Mouse (Mus musculus) kidney, adult 9 months (tissue): Measurements from ENCODE around the gene Tjp1.

Source experiments
- DNase-seq: peaks from one replicate; pipeline ENCODE4 v3.0.0; 2022

Tjp1 gene

GRCm38 (mm10) chr7:65430401-65430800 is 97.2 kb downstream of the Tjp1 start:
- no peak for DNase-seq

- DNase-seq, result peak; percentile 31
Observed at GRCm38 (mm10) chr7:65424519-65424918, 103.1 kb downstream of the Tjp1 start.

DNA sequence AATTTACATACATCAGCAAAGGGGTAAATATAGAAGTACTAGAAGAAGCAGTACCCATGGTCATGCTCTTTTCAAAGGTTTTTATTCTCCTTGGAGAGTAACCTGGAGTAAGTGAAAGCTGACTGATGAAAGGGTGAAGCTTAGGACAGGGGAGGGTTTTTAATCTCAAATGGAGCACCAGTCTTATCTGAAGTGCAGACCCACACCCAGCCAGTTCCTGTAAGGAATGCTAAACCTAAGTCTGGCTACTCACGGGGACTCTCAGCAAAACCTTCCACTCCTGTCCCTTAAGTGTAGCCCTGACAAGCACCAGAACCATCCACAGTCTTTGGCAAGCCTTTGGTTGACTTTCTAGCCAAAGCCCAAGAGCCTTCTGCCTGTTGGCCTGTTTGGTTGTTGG is 105.1 kb downstream of the Tjp1 start:
- no peak for DNase-seq

DNA sequence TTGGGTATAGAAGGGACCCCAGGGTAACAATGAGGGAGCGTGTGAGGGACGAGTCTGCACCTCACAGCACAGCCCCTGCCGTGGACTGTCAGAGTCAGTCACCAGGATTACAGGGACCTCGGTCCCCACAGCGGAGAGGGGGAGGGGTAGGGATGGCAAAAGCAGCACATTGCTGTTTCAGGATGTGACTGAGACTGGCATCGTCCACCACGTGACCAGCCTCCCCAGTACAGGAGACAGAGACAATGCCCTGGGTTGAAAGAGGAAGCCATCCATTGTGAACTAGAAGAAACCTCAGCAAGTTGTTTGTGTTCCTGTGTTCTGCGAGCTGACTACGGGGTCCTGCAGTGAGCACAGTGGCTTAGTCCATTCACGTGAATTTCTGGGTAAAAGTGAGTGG is 106.1 kb downstream of the Tjp1 start:
- peak; percentile 69 for DNase-seq

GRCm38 (mm10) chr7:65419926-65420325 is 107.7 kb downstream of the Tjp1 start:
- no peak for DNase-seq

DNA sequence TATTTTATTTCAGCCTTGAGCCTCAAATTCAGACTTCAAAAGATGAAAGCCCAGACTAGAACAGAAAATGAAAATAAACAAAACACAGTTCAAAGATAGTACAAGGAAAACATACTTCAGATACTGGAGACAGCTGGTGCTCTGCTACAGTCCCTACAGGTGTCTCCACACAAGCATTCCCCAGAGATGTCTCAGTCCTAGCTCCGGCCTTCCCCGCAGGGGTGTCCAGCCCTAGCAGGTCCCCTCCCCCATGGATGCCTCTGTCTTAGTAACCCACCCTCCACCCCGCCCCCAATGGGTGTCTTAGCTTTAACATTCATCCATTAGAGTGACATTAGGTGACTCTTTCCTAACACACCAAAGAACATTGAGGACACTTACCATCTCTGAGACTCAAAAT is 108.6 kb downstream of the Tjp1 start:
- DNase-seq, result no peak

DNA sequence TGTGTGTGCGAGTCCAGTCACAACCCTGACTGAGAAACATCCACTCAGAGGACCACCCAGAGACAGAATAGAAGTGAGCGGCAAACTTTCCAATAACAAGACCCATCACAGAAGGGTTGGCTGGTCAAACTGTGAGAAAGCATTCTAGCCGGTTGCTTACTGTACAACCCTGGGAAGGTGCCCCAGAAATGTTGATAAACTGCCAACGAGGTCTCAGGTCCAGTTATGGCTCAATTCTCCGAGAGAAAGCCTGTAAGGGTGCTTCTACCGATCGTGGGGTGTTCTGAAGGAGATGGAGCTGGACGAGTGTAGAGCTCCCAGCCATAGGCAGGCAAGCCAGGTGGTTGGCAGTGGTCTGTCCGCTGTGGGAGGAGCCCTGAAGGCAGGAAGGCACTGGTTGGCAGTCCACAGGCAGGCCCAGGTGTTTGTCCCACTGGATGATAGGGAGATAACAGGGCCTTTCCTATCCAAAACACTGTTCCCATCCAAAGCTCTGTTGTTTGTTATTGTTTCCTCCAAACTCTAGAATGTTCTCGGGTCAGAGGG is 109.1 kb downstream of the Tjp1 start:
- no peak for DNase-seq

DNA sequence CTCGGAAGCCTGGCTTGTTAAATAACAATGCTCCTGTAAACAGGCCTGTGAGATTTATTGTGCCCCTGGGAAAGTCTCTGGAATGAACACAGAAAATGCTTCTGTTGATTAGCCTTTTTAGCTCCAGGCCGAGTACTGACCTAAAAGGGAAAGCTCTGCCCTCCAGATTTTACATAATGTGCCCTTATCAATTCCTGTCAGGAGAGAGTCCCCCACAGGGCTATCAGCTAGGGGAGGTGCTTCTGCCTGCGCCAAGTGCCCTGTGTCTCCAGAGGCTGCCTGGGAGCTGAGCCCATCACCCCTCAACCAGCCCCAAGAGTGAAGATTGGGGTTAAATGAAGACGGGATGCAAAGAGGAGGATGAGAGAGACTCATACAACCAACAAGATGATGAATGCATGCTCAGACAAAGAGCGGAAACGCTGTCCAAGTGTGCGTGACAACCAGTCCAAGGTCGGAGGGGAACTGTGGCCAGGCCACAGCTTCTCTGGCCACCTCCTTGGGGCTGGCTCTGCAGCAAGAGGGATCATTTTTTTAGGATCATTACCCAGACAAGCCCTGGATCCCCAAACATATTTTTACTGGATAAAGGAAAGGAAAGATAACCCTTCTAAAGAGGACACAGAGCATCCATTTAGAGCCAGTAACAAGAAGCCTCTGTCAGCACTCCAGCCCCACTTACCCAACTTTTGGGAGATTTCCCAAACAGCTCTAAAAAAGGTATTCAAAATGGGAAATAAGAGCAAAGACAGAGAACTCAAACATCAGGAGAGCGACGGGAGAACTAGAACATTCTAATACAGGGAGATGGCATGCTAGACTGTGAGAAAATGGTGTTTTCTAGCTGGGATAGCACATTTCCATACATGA is 110.1 kb downstream of the Tjp1 start:
- peak; percentile 90 for DNase-seq

- DNase-seq, result no peak
Observed at GRCm38 (mm10) chr7:65416506-65416905, 111.1 kb downstream of the Tjp1 start.

DNA sequence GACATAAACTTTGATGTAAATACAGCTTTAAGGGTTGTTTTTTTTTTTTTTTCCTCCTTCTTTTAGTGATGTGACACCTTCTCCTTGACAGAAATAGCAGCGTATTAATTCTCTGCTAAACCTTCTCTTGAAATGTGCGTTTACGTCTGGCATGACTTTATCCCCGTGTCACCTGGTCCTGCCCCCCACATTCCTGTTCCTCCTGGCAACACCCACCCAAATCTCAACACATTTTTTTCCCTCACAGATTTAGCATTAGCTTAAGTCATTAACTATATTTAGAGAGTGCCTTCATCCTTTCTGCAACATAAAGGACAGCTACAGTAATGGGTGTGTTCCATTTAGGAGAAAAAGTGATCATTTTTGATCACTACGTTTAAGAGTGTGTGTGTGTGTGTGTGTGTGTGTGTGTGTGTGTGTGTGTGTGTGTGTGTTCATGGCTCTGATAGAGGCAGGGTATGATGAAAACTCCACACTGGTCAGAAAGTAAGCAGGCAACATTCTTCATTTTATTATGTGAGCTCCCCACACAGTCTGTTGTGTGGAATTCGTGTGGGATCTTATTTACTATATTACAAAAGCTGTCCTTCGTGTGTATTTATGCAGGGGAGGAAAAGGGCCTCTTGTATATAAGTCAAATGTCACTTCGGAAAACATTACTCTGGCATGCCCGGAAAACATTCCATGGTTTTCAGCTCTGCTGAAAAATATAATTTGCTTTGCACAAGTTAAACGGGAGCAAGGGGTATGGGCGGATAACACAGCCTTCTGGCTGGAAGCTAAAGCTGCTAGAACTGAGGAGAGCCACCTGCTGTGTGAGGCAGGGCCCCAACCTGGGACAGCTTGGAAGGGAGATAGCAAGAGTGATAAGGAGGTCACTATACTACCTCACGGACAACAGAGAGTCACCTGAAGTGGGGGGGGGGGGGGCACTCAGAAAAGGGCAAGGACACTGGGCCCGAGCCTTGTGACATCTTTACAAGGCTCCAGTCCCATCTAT is 113.3 kb downstream of the Tjp1 start:
- no peak for DNase-seq

DNA sequence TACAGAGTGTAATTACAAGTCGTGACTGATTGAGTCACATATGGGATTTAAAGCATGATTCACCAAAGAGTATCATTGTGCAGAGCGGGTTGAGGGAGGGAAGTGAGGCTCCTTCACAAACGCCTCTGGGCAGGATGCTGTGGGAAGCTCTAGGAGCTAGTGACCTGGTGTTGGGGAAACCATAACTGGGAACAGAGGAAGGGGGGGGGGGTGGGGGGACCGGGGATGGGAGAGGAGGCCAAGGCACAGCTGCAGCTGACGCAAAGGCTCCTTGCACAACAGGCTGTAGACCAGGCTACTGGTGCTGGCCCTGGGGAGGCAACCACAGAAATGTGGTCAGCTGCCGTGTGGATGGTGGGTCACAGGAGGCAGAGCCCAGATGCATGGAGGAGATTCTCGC is 116.9 kb downstream of the Tjp1 start:
- no peak for DNase-seq

- DNase-seq, result no peak
Observed at GRCm38 (mm10) chr7:65406427-65406826, 121.2 kb downstream of the Tjp1 start.

- no peak for DNase-seq
Observed at GRCm38 (mm10) chr7:65402516-65402915, 125.1 kb downstream of the Tjp1 start.

DNA sequence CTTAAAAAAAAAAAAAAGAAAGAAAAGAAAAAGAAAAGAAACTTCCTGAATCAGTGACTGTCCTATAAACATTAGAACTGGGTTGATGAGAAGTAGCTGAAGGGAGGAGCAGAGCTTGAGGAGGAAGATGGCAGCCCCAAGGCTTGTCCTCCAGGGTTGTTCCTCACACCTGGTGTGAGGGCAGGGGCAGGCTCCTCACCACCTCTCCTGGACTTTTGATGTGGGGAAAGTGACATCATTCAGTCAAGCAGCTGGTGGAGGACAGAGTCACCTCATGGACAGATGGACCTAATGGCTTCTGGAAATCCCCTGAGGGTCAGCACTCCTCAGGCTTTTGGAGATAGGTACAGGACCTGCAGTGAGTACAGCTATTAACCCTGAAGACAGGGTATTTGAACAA is 126.0 kb downstream of the Tjp1 start:
- DNase-seq, result no peak

DNA sequence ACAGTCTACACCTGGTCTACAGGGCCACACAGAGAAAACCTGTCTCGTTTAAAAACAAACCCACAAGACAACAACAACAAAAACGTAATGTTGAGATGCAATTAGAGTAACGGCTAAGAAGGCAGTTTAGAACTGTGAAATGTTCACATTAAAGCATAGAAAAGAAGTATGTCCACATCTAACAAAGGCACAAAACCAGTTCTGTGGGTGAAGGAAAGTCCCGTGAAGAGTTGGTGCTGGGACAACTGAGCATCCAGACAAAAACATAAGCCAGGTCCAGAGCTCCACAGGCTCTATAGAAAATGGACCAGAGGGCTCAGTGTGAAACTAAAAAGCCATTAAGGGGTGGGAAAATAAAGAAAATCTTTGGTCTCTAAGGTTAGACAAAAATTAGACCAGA is 131.7 kb downstream of the Tjp1 start:
- no peak for DNase-seq

GRCm38 (mm10) chr7:65395166-65395565 is 132.4 kb downstream of the Tjp1 start:
- no peak for DNase-seq

DNA sequence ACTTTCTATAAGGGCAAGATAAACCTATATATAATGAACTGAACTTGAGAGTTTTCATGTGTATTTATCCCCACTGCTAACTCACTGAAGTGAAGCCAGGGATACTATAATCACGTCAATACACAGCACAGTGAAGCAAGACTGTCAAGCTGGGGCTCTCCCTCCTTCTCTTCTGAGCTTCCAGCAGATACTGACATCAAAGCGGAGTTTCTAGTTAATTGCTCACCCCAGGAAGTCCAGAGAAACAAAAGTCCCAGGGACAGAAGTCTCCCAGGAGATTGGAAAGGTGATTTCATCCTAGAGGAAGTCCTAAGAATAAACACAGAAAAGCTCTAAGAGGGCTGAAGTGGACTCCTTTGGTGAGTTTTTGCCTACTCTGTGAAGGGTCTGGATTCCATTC is 132.9 kb downstream of the Tjp1 start:
- no peak for DNase-seq

GRCm38 (mm10) chr7:65393704-65394452 is 133.7 kb downstream of the Tjp1 start:
- DNase-seq, result no peak

DNA sequence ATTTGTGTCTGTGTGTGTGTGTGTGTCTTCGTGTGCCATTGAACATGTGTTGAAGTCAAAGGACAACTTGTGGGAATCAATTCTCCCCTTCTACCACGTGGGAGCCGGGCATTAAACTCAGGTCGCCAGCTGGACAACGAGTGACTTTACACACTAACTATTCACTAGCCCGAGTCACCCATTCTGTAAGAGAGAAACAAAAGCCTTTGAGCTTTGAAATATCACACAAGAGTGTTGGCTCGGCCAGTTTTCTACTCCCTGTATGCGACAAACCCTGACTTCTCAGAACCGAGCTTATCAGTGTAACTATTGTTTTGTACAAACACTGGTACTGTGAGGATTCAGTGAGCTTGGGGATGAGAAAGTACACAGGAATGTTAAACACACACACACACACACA is 134.6 kb downstream of the Tjp1 start:
- no peak for DNase-seq

GRCm38 (mm10) chr7:65389539-65389938 is 138.0 kb downstream of the Tjp1 start:
- DNase-seq, result no peak

GRCm38 (mm10) chr7:65388243-65389013 is 139.2 kb downstream of the Tjp1 start:
- DNase-seq, result no peak
